Mouse (Mus musculus): ENCODE measurements around the gene Rin2. TPM values are rescaled to one million over a fixed set of nuclear protein-coding genes. Genes with fewer than 3 reads are reported as not detected.

Gene Rin2
- polyA plus RNA-seq, 1 experiment from 2014 or later = 15.5 TPM

GRCm38 (mm10) chr2:145855831-145856230 lies 180.8 kb downstream of the Rin2 start:
- H3K27me3 ChIP-seq (ENCODE audit: insufficient read depth, poor library complexity, severe bottlenecking) = no peaks in the 10 kb centered on the region
- DNase-seq (ENCODE audit: low spot score) = no peak
- H3K4me3 ChIP-seq = no peak overlapping the region
- H3K9me3 ChIP-seq = no peaks in the 10 kb centered on the region
- 82% methylated on average over 9 of the region's 9 CpGs for WGBS
- peaks cover 32% of the 10 kb centered on the region for H3K36me3 ChIP-seq
- peaks cover 25% of the 10 kb centered on the region for H3K4me1 ChIP-seq
- H3K27ac ChIP-seq = no peak overlapping the region

GRCm38 (mm10) chr2:145857864-145858263 lies 182.8 kb downstream of the Rin2 start:
- no peaks in the 10 kb centered on the region for H3K9me3 ChIP-seq
- H3K36me3 ChIP-seq = peaks cover 14% of the 10 kb centered on the region; the same call in 1 of the 2 replicates
- H3K4me1 ChIP-seq = peaks cover 41% of the 10 kb centered on the region
- 78% methylated on average over 8 of the region's 8 CpGs for WGBS
- H3K4me3 ChIP-seq = no peak overlapping the region
- no peak overlapping the region for H3K27ac ChIP-seq
- no peak for DNase-seq (ENCODE audit: low spot score)
- H3K27me3 ChIP-seq (ENCODE audit: insufficient read depth, poor library complexity, severe bottlenecking) = no peaks in the 10 kb centered on the region

DNA sequence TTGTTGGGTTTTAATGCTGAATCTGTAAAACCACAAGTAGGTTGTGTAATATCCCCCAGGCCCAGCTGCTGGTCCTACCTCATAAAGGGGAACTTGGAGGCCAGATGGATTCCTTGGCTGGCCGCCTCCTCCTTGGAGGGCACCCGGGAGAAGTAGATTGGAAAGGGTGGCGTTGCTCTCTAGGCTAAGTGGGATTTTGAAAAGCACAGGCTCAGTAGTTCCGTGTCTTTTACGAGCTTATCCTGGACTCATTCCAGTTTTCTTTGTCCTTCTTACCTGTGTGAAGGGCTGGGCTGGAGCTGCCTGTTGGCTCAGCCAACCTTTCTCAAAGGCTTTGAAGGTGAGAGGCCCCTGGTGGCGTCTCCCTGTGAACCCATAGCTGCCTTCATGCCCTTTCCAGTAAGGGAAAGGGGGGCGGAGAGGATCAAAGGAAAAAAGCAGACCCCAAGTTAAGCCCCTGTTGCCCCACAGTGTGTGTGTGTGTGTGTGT lies 184.5 kb downstream of the Rin2 start:
- Histone ChIP-seq H3K36me3 (peaks cover 12% of the 10 kb centered on the region; the same call in 1 of the 2 replicates), H3K4me3 (peak overlapping the region; percentile 56), H3K4me1 (peaks cover 51% of the 10 kb centered on the region), H3K27ac (peak overlapping the region; percentile 84), H3K27me3 (ENCODE audit: insufficient read depth, poor library complexity, severe bottlenecking) (no peaks in the 10 kb centered on the region), H3K9me3 (no peaks in the 10 kb centered on the region)
- no peak for DNase-seq (ENCODE audit: low spot score)
- WGBS = 51% methylated on average over 7 of the region's 7 CpGs

GRCm38 (mm10) chr2:145859932-145860801 lies 185.2 kb downstream of the Rin2 start:
- peak; percentile 86 for DNase-seq (ENCODE audit: low spot score)
- Histone ChIP-seq H3K4me1 (peaks cover 51% of the 10 kb centered on the region), H3K27ac (peak overlapping the region; percentile 84), H3K27me3 (ENCODE audit: insufficient read depth, poor library complexity, severe bottlenecking) (no peaks in the 10 kb centered on the region), H3K36me3 (peaks cover 12% of the 10 kb centered on the region; the same call in 1 of the 2 replicates), H3K4me3 (peak overlapping the region; percentile 56), H3K9me3 (no peaks in the 10 kb centered on the region)
- 13% methylated on average over 40 of the region's 40 CpGs for WGBS

GRCm38 (mm10) chr2:145861193-145862123 lies 186.4 kb downstream of the Rin2 start:
- WGBS = 63% methylated on average over 8 of the region's 8 CpGs
- DNase-seq (ENCODE audit: low spot score) = no peak
- Histone ChIP-seq H3K36me3 (peaks cover 18% of the 10 kb centered on the region; the same call in 1 of the 2 replicates), H3K9me3 (no peaks in the 10 kb centered on the region), H3K27ac (peak overlapping the region; percentile 84; the same call in 1 of the 2 replicates), H3K4me1 (peaks cover 51% of the 10 kb centered on the region), H3K4me3 (peak overlapping the region; percentile 56), H3K27me3 (ENCODE audit: insufficient read depth, poor library complexity, severe bottlenecking) (no peaks in the 10 kb centered on the region)

GRCm38 (mm10) chr2:145862206-145862817 lies 187.3 kb downstream of the Rin2 start:
- Histone ChIP-seq H3K27ac (peak overlapping the region; percentile 81), H3K36me3 (peaks cover 23% of the 10 kb centered on the region), H3K4me3 (peak overlapping the region; percentile 56), H3K4me1 (peaks cover 51% of the 10 kb centered on the region), H3K27me3 (ENCODE audit: insufficient read depth, poor library complexity, severe bottlenecking) (no peaks in the 10 kb centered on the region), H3K9me3 (no peaks in the 10 kb centered on the region)
- WGBS = 44% methylated on average over 10 of the region's 10 CpGs
- DNase-seq (ENCODE audit: low spot score) = no peak

DNA sequence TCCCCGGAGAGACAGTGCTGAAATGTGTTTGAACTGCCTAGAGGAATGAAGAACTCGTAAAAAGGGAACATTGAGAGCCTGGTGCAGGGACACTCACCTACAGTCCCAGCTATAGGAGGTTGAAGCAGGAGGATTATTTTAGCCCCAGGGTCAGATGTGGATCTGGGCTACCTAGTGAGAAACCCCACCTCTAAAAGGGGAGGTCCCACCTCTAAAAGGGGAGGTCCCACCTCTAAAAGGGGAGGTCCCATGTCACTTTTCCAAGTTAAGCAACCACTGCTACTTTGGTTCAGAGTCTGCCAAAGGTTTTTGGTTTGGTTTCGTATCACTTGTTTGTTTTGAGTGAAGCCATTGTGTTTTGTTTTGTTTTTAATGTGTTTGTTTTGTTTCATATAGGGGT lies 190.3 kb downstream of the Rin2 start:
- peaks cover 33% of the 10 kb centered on the region for H3K36me3 ChIP-seq
- no peaks in the 10 kb centered on the region for H3K9me3 ChIP-seq
- no peak for DNase-seq (ENCODE audit: low spot score)
- no peak overlapping the region for H3K4me3 ChIP-seq
- peaks cover 34% of the 10 kb centered on the region for H3K4me1 ChIP-seq
- H3K27me3 ChIP-seq (ENCODE audit: insufficient read depth, poor library complexity, severe bottlenecking) = no peaks in the 10 kb centered on the region
- WGBS = 81% methylated on average over 3 of the region's 3 CpGs
- no peak overlapping the region for H3K27ac ChIP-seq

GRCm38 (mm10) chr2:145866238-145866637 lies 191.2 kb downstream of the Rin2 start:
- H3K36me3 ChIP-seq = peaks cover 33% of the 10 kb centered on the region
- peaks cover 25% of the 10 kb centered on the region for H3K4me1 ChIP-seq
- H3K4me3 ChIP-seq = no peak overlapping the region
- H3K9me3 ChIP-seq = no peaks in the 10 kb centered on the region
- 94% methylated on average over 3 of the region's 3 CpGs for whole genome bisulfite sequencing
- no peak overlapping the region for H3K27ac ChIP-seq
- DNase-seq (ENCODE audit: low spot score) = no peak
- no peaks in the 10 kb centered on the region for H3K27me3 ChIP-seq (ENCODE audit: insufficient read depth, poor library complexity, severe bottlenecking)

DNA sequence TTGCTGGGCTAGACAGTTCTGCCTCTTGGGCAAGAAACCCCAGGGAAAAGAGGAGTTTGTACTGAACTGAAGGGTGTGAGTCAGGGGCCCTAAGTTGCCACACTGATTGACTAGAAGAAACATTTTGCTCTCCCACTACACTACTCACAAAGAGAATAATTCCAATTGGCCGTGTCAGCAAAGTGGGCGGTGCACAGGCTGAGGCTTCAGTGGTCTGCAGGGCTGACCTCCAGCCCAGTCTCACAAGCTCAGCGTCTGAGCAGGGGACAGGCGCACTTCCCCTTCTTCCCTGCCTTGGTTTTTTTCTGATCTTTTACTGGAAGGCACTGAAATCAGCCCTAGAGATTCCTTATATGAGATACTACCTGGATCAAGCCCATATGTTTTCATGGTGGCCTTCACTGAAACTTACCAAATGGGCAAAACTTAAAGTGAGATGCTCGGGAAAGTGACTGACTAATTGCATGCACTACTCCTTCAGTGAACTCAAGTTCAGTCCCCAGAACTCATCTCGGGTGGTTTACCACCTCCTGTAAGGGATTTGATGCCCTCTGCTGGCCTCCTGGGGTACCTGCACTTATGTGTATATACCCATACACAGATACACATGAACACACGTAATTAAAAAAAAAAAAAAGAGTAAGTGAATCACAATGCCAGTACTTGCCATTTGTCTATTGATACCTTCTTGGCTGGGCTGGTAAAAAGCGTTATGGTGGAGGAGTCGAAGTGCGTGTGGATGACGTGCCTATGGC lies 191.9 kb downstream of the Rin2 start:
- peaks cover 19% of the 10 kb centered on the region for H3K4me1 ChIP-seq
- no peak for DNase-seq (ENCODE audit: low spot score)
- WGBS = 89% methylated on average over 11 of the region's 11 CpGs
- H3K27ac ChIP-seq = no peak overlapping the region
- H3K4me3 ChIP-seq = no peak overlapping the region
- H3K36me3 ChIP-seq = peaks cover 33% of the 10 kb centered on the region
- no peaks in the 10 kb centered on the region for H3K27me3 ChIP-seq (ENCODE audit: insufficient read depth, poor library complexity, severe bottlenecking)
- no peaks in the 10 kb centered on the region for H3K9me3 ChIP-seq

DNA sequence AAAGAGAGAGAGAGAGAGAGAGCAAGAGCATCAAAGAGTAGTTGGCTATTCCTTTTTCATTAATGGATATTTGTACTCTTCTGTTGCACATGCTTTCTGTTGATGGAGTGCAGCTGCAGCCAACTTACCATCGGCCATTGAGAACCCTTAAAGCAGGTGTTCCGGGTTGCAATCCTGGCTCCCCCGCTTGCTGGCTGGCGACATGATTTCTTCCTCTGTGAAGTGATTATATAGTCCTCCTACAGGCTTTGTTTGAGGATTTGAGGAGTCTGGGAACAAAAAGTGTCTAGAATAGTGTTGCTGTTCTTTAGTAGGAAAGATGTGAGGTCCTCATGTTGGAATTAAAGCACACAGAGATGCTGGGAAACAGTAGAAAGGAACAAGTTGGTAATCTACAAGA lies 196.3 kb downstream of the Rin2 start:
- Histone ChIP-seq H3K27ac (no peak overlapping the region), H3K36me3 (peaks cover 21% of the 10 kb centered on the region), H3K4me3 (no peak overlapping the region), H3K4me1 (no peaks in the 10 kb centered on the region; the same call in 1 of the 2 replicates), H3K27me3 (ENCODE audit: insufficient read depth, poor library complexity, severe bottlenecking) (no peaks in the 10 kb centered on the region), H3K9me3 (no peaks in the 10 kb centered on the region)
- no peak for DNase-seq (ENCODE audit: low spot score)
- WGBS = 94% methylated on average over 4 of the region's 4 CpGs

GRCm38 (mm10) chr2:145872099-145872498 lies 197.1 kb downstream of the Rin2 start:
- Histone ChIP-seq H3K4me3 (no peak overlapping the region), H3K9me3 (no peaks in the 10 kb centered on the region), H3K36me3 (peaks cover 22% of the 10 kb centered on the region), H3K4me1 (no peaks in the 10 kb centered on the region; the same call in 1 of the 2 replicates), H3K27ac (no peak overlapping the region), H3K27me3 (ENCODE audit: insufficient read depth, poor library complexity, severe bottlenecking) (no peaks in the 10 kb centered on the region)
- 90% methylated on average over 1 of the region's 1 CpGs for WGBS
- no peak for DNase-seq (ENCODE audit: low spot score)

DNA sequence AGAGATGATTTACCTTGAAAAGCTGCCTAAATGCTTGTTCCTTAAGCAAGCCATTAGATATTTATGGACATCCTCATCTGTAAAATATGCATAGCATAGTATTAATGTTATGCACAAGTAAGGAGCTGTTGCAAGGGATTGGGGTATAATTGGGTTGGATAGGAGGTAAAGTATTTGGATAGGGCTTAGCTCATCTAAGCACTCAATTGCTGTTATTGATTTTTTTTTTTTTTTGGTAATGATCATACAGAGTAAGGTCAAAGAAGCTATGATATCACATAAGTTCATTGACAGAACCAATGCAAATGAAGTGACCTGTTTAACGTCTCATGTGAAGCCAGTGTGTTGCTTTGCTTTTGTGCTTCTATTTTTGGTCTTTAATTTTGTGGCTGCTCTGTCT lies 198.9 kb downstream of the Rin2 start:
- no peak for DNase-seq (ENCODE audit: low spot score)
- Histone ChIP-seq H3K4me1 (peaks cover under 1% of the 10 kb centered on the region; the same call in 1 of the 2 replicates), H3K9me3 (no peaks in the 10 kb centered on the region), H3K36me3 (peaks cover 33% of the 10 kb centered on the region), H3K4me3 (no peak overlapping the region), H3K27ac (no peak overlapping the region), H3K27me3 (ENCODE audit: insufficient read depth, poor library complexity, severe bottlenecking) (no peaks in the 10 kb centered on the region)
- 64% methylated on average over 1 of the region's 1 CpGs for WGBS
